Mouse (Mus musculus): ENCODE data around the gene Itpkb.

Gene Itpkb

DNA sequence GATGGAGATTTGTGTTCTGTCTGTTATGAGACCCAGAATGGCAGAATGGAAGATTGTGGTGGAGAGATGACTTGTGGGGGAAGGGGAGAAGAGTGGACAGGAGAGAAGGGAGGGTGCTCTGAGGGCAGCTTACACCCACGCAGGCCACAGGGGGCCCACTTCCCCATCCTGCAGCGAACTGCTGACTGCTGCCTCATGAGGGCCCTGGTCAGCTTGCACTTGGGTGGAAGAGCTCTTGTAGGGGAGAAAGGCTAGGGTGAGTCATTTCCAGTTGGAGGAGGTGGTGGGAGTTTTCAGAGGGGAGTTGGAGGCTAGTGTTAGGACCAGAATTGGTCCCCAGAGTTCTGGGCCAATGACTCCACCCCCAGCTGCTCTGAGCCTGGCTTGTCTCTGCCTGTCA, 86.8 kb downstream of the Itpkb start:
- DNase-seq (ENCODE audit: low spot score in 2 of 2), result peak in 1 of 2 experiments; percentile 52

DNA sequence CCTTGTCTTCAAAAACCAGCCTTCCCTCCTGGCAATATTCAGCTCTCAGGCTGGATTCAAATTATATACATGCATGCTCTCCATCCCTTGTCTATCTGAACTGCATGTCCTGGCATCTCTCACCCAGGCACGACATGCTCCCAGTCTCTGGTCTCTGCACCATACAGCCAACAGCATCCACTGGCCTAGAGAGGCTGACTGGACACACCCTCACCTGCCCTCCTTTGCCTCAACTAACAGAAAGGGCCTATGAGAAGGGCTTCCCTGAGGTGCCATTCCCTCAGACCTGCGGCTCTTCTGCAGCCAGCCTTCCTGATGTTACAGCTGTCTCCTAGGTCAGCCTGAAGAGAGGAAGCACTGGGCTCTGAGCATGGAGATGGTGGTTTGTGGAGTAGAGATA, 88.8 kb downstream of the Itpkb start:
- no peak for DNase-seq (ENCODE audit: low spot score in 2 of 2)

DNA sequence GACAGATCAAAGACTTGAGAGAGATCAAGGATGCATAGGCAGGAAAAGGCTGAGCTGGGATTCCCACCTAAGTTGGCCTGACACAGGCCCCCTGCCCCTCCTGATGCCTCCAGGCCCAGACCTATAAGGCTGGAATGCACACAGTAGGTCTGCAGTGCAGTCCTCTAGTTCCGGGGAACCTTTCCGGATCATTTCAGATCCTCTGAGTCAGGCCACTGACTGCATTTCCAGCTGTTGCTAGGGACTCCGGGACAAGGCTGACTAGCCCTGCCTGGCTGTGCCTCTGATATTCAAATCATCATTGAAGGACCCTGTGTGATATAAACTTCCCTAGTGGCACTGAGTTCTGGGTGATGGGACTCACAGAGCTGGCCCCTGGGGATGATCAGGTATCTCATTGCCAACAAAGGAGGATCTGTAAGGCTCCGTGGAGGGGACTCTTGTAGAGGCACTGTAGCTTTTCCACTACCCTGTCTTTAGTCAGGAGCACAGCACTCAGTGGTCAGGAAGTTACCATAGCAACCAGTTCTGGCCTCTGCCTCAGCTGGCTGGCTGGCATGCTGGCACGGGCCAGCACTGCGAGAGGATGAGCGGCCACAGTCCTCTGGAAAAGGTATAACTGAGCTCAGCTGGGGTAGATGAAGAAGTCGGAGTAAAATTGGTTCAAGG, 90.3 kb downstream of the Itpkb start:
- DNase-seq (ENCODE audit: low spot score in 2 of 2), result no peak

DNA sequence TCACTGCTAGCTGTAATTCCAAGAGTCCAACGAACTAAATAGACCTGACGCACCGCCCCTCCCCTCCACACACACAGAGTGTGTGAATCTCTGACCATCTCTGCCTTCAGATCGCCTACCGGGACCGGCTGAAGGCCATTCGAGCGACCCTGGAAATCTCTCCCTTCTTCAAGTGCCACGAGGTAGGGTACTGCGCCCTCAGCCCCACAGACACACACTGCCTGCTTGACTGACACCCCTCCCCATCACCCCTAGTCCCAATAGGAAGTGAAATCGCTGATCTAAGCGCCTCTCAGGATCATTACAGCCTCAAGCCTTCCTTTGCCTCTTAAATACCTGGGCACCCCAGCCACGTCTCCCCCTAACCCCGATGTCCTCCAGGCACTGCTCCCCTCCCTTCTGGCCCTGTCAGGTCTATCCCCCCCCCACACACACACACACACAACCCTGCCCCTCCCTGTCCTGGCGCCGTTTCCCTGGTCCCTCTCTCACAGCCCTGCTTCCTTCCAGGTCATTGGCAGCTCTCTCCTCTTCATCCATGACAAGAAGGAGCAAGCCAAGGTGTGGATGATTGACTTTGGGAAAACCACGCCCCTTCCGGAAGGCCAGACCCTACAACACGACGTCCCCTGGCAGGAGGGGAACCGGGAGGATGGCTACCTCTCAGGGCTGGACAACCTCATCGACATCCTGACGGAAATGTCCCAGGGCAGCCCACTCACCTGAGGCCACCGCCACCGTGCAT, 91.1 kb downstream of the Itpkb start:
- no peak for DNase-seq (ENCODE audit: low spot score in 2 of 2)

DNA sequence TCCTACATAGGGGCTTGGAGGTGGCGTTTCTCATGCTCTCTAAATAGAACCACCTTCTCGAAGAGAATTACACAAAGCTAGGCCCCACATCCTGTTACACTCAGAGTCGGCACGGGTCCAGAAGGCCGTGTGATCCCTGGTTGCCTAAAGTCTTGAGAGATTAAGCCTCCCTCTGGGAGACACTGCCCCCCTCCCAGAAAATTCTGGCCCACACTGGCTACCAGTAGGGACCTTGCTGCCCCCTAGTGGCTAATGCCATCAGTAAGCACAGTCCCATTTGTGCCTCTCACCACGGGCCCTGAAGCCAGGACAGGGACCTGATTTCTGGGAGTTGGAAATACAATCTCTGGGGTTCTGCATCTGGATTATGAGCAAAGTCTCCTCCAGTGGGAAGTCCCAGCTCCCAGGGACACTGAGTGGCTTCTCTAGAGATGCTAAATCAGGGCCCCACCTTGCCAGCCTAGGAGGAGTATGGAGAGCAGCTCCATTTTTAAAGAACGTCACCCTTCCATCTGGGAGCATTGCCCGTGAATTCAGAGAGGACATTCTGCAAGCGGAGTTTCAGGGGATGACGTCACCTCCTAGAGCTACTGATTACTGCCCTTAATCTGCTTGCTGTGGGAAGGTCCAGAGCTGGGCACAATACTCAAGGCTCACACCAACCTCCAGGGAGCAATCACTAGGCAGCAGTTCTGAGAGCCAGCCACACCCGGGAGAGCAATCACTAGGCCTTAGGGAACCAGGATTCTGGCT, 92.0 kb downstream of the Itpkb start:
- peak; percentile 49 to 65 for DNase-seq (ENCODE audit: low spot score in 2 of 2)

DNA sequence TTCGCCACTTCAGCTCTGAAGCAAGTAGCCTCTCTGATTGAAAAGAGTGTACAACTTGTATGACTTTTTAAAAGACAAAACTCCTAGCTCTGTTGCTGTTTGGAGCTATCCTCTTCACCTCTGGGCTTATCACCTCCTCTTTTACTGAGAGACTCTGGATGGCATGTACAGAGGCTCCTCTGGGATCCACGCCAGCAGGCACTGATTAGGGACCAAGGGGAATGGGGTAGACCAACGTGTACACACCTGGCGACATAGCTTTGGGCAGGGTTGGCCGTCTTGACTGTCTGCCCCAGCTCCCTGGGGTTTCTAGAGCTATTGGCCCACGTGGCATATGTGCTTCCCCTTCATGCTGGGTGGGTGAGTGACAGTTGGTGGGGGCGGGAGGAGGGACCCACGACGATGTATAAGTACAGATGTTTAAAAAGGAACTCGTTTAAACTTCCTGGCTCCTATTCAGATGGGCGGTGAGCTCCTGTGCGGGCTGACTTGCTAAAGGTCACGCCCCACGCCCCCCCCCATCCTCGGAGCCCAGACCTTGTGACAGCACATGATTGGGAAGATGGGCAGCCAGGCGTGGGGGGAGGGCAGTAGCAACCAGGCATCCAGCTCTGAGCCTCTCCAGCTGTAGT, 92.8 kb downstream of the Itpkb start:
- DNase-seq (ENCODE audit: low spot score in 2 of 2), result peak; percentile 65 to 66

DNA sequence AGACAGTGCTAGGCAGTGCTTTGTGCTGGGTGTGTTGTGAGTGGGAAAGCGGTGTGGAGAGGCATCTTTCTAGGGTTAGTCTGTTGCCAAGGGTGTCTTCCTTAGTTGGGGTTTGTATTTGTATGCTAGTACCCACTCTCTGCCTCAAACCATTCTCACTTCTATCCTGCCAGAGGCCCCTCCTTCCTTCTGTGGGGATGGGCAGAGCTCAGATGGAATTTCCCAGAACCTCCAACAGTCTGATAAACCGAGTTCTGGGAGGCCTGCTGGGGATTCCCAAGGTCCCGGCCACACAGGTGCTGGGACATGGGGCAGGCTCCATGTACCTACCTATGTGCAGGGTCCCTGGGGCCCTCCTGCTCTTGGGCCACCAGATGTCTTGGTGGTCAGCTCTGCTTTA, 93.6 kb downstream of the Itpkb start:
- no peak for DNase-seq (ENCODE audit: low spot score in 2 of 2)

DNA sequence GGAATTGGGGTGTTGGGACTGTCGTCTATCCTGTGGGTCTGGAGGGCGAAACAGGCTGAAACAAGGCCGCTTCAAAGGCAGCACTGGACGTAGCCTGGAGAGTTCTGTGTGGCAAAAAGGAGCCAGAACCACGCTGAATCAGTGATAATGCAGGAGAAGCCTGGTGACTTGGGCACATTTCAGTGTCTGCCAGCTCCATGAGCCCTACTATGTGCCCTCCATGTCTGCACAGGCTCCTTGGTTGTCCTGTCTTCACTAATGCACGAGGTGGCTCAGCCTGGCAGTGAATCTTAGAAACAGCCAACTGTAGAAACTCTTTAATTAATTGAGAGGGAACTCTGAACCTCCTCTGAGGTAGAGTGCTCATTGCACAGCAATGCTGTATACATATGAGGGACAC, 96.1 kb downstream of the Itpkb start:
- no peak for DNase-seq (ENCODE audit: low spot score in 2 of 2)

DNA sequence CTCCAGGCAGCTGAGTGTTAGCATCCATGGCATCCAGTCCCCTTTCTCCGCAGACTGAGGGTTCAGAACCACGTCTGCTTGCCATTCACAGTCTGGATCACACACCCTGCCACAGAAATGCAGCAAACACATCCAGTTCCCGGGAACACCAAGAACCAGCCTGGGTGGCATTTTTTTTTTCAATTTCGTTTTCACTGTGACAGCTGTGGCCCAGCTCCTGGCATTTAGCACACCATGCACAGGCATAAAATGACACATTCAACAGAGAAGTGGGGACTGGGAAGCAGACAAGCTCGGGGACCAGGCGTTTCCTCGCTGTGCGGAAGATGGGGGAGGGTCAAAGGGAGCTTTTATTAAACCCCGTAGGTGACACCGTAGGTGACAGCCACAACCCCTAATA, 97.4 kb downstream of the Itpkb start:
- no peak for DNase-seq (ENCODE audit: low spot score in 2 of 2)

DNA sequence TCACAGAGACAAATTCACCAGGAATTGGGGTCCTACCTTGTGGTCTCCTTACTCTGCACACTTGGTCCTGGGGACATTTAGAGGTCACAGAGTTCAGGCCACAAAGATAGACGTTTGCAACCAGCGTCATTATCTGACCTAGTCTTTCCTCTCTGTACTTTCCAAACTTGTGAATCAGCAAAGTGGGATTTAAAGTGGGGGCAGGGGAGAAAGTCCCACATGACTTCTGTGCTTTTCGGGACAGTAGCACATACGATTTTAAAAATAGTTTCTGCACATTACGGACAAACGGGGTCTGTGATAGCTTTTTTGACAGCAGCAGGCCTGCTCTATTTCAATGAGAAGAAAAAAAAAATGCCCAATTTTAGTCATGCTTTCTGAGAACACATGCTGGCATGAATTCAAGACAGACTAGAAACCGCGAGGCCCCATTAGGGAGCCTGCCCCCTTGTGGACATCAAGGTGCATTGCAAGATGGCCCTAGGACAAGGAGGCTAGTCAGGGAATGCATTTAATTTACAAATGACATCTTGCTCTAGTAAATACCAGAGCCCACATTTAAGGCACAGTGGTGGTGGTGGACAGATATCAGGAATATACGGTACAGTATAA, 97.9 kb downstream of the Itpkb start:
- DNase-seq (ENCODE audit: low spot score in 2 of 2), result peak; percentile 46 to 73

DNA sequence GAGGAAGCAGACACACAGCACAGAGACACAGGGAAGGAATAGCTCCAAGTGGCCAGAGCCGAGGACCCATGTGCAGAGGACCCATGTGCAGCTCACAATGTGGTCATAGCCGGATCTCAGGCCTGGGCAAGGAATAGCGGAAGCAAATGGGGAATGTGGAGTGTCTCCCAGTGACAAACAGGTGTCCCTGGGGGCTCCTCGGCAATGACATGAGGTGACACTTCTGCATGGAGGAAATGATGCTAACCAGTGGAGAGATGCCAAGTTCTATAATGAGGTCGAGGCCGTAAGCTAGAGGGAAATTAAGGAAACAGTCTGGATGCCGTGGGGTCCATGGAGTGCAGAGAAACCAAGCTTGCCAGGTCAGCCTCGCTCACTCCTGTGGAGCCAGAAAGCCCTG, 98.6 kb downstream of the Itpkb start:
- no peak for DNase-seq (ENCODE audit: low spot score in 2 of 2)

DNA sequence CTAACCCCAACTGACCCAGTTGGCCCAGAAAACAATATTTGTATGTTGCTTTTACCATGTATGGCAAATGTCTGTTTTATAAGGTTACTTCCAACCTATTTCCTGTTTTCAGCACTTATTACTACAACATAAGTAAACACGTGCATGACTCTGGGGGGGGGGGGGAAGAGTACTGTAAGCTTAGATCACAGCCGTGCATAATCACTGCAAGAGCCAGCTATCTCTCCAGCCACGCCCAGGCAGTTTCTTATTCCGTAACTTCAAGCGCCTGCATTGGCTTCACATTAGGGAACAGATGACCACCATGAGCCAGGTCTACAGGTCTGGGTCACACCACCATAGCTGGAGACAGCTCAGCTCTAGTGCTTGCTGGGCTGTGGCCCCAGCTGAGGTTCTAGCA, 99.5 kb downstream of the Itpkb start:
- DNase-seq (ENCODE audit: low spot score in 2 of 2), result no peak

DNA sequence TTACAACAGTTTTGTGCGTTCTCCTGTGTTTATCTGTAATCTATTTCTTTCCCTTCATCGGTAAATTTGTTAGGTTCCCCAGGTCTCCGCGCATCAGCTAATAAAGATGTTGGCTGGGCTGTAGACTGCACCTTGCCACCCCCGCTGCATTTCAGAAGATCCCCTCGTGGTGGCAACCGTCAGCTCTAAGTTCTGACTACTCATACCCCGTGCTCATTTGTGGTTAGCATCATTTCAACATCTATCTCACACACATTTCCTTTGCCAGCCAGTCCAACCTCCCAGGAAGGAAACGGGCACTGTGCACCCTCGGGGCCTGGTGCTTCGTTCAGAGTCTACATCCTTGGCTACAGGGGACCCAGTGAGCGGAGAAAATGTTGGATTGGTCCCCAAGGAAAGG, 101.5 kb downstream of the Itpkb start:
- peak; percentile 71 to 75 for DNase-seq (ENCODE audit: low spot score in 2 of 2)

DNA sequence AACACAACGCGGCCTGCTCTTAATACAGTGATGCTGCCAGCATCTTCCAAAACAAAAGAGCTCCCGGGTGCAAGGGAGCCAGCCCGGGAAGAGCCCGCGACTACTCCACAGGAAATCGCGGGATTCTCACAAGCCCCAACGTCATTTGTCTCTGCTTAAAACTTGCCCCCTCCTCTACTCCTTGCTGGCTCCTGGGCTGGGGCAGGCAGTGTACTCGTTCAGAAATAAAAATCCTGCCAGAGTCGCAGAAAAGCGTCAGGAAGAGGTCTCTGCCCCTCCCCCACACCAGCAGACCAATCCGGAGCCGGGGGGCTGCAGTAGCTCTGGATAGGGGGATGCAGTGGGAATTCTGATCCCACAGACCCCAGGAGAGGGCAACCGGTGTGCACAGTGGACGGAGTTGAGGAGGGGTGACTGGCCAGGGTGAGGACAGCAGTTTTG, 102.8 kb downstream of the Itpkb start:
- no peak for DNase-seq (ENCODE audit: low spot score in 2 of 2)

DNA sequence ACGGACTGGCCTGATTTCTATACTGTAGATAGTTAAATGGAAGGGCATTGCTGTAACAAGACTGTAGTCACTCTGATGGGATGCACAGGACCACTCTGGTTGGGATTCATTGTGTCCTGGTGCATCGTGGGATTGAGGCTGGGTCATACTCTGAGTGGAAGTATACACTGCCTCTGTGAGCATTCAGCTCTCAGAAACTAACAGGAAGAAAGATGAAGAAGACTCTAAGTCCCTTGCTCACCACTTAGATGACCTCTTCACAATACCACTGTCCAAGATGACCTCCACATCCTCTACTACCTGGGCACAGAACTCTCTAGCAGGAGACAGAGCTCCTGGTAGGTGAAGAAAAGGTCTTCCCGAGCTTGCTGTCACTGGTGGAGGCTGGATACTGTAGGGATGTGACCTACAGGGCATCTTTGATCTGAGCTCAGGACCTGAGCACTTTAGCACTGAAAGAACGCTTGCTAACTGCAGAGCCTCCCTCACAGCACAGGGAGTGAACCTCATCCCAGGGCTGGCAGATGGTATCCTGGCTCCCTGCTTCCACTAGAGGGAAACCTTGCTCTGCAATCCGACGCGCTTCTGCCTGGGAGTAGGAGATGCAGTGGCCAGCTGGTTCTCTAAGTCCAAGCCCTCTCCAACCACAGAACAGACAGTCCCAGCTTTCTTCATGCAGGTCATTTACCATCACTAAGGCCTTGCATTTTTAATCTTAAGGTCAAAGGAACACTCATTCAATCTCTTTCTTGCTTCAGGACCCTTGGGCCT, 103.7 kb downstream of the Itpkb start:
- DNase-seq (ENCODE audit: low spot score in 2 of 2), result peak; percentile 27 to 43

DNA sequence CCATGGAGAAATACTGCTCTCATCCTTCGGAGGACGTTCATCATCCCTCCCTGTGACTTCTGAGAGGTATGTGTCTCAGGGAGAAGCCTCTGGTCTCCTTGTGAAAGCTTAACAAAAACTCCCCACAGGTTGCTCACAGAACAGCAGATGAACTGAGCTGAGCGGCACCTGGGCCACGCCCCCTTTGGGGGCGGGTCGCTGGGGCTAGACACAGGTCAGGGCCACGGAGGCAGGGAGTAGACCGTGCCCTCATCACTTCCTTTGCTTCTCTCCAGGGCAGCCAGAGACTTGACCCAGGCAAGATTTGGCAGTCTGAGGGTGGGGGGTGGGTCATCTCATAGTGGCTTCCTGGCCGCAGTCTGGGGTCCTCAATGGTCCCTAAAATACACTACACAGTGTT, 104.6 kb downstream of the Itpkb start:
- no peak for DNase-seq (ENCODE audit: low spot score in 2 of 2)

DNA sequence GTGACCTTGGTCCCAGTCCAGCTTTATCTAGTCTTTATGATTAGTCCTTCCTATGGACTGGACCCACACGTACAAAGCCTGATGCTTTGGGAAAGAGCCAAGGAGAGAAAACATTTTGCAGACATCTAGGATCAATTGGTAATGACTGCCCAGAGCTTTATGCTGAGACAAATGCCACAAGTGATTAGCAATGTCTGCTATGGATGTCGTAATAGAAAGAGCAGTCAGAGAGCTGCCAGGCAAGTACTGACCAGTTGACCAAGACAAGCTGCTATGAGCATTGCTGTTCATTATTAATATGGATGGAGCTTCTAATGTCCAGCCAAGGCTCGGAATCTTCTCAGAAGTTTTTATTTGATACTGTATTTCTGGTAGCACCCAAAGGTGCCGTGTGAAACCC, 109.2 kb downstream of the Itpkb start:
- no peak for DNase-seq (ENCODE audit: low spot score in 2 of 2)

DNA sequence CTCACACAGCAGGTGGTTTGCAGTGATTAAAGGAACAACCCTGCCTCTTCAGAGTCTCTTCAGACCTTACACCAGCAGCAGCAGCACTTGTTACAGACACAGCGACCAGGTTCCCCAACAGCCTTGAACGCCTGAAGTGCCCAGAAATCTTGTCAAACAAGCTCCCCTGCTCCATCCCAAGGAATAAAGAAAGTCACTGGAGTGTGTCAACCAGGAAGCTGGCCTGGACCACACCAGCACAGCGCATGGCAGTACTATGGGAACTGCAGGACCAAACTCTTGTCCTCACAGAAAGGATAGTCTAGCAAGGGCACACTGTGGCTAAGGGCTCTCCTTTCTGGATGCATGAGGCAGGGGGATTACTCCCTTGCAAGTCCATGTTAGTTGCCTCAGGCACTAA, 114.1 kb downstream of the Itpkb start:
- DNase-seq (ENCODE audit: low spot score in 2 of 2), result no peak

DNA sequence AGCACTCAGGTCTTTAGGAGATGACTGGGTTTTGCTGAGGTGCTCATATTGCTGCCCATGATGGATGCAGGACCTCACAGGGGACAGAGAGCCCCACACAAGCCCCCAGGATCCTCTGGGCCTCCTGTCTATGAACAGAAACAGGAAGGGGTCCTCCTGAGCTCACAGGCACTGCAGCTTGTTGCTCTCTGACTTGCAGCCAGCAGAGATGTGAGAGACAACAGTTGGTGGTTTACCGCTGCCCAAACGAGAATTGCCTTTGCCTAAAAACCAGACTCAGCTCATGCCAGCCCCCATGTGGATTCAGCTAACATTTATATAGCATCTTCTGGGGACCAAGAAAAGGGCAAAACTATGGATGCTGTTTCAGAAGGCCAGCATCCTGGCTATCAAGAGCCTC, 119.4 kb downstream of the Itpkb start:
- DNase-seq (ENCODE audit: low spot score in 2 of 2), result no peak

DNA sequence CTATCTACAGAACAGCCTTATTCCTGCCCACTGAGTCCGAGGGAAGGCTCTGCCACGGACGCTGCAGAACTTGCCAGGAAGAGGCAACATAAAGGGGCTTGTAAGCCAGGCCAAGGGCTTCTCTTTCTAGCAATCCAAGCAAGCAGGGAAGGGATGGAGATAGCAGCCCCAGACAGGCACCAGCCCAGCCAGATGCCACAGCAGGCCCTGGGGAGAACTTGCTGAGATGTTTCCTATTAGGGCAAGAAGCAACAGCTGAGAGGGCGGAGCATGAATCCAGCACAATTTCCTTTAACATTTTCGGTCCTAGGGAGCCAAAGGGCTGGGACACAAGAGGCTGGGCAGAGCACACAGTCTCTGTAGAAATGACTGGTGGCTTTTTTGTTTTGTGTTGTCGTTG, 128.0 kb downstream of the Itpkb start:
- no peak for DNase-seq (ENCODE audit: low spot score in 2 of 2)

DNA sequence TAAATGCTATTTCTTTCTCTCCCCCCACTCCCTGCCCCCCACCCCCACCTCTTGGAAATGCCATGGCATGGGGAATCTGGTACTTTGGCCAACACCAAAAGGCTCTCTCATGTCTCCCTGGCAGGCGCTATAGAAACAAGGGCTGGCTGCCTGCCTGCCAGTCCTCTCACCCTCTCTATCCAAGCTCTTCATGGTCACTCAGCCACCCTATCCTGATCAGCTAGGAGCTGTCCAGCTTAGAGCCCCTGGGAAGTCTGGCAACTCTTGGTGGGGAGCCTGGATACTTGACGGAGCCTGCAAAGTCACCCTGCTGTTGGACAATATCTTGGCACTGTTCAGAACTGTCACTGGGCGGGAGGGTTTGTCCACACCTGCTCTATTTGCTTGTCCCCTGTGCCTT, 128.4 kb downstream of the Itpkb start:
- DNase-seq (ENCODE audit: low spot score in 2 of 2), result no peak
